Mouse (Mus musculus): ENCODE measurements around the gene G430095P16Rik. TPM values are rescaled to one million over a fixed set of nuclear protein-coding genes. Genes with fewer than 3 reads are reported as not detected.

The G430095P16Rik gene
- polyA plus RNA-seq, 1 experiment from 2014 or later, result 3.0 TPM

- H3K36me3 ChIP-seq (ENCODE audit: control insufficient read depth, insufficient read depth, low read length), result no peaks in the 10 kb centered on the region
- H3K4me3 ChIP-seq (ENCODE audit: low read depth, low read length), result no peak overlapping the region
- no peak overlapping the region; the same call in 1 of the 2 replicates for H3K27ac ChIP-seq (ENCODE audit: low read depth, low read length)
- DNase-seq (ENCODE audit: low spot score) (no peak), ATAC-seq (replicated peaks; ENCODE audit: low FRiP score) (no peak)
- 19% methylated on average over 13 of the region's 13 CpGs for WGBS
- no peaks in the 10 kb centered on the region for H3K9me3 ChIP-seq (ENCODE audit: control insufficient read depth, low read length)
- peaks cover 74% of the 10 kb centered on the region for H3K27me3 ChIP-seq (ENCODE audit: control insufficient read depth, insufficient read depth, low read length)
- peaks cover 63% of the 10 kb centered on the region for H3K4me1 ChIP-seq (replicated peaks; ENCODE audit: control insufficient read depth, insufficient read depth, low read length)
- H3K9ac ChIP-seq (ENCODE audit: low read length), result no peak overlapping the region
- H3K4me2 ChIP-seq (ENCODE audit: low read depth, low read length, severe bottlenecking), result no peak overlapping the region
These were observed 18.4 kb downstream of the G430095P16Rik start for GRCm38 (mm10) chr8:84740895-84741843.

GRCm38 (mm10) chr8:84742171-84743053 lies 19.6 kb downstream of the G430095P16Rik start:
- peak; percentile 39 for ATAC-seq (replicated peaks; ENCODE audit: low FRiP score)
- H3K27ac ChIP-seq (ENCODE audit: low read depth, low read length), result peak overlapping the region; percentile 37
- no peaks in the 10 kb centered on the region for H3K9me3 ChIP-seq (ENCODE audit: control insufficient read depth, low read length)
- peak overlapping the region; percentile 32; the same call in 1 of the 2 replicates for H3K4me2 ChIP-seq (ENCODE audit: low read depth, low read length, severe bottlenecking)
- no peaks in the 10 kb centered on the region for H3K36me3 ChIP-seq (ENCODE audit: control insufficient read depth, insufficient read depth, low read length)
- H3K9ac ChIP-seq (ENCODE audit: low read length), result peak overlapping the region; percentile 44
- H3K27me3 ChIP-seq (ENCODE audit: control insufficient read depth, insufficient read depth, low read length), result peaks cover 76% of the 10 kb centered on the region
- peak; percentile 84 for DNase-seq (ENCODE audit: low spot score)
- no peak overlapping the region for H3K4me3 ChIP-seq (ENCODE audit: low read depth, low read length)
- peaks cover 62% of the 10 kb centered on the region for H3K4me1 ChIP-seq (replicated peaks; ENCODE audit: control insufficient read depth, insufficient read depth, low read length)
- 2% methylated on average over 32 of the region's 32 CpGs for WGBS

- H3K27ac ChIP-seq (ENCODE audit: low read depth, low read length), result peak overlapping the region; percentile 37
- WGBS, result 3% methylated on average over 10 of the region's 10 CpGs
These were observed 20.2 kb downstream of the G430095P16Rik start for GRCm38 (mm10) chr8:84743054-84743415.

GRCm38 (mm10) chr8:84743517-84744420 lies 21.0 kb downstream of the G430095P16Rik start:
- H3K4me1 ChIP-seq (replicated peaks; ENCODE audit: control insufficient read depth, insufficient read depth, low read length), result peaks cover 48% of the 10 kb centered on the region
- no peaks in the 10 kb centered on the region for H3K9me3 ChIP-seq (ENCODE audit: control insufficient read depth, low read length)

More at GRCm38 (mm10) chr8:84743054-84743415, 20.2 kb downstream of the G430095P16Rik start:
- Histone ChIP-seq H3K27me3 (ENCODE audit: control insufficient read depth, insufficient read depth, low read length) (peaks cover 78% of the 10 kb centered on the region), H3K4me1 (replicated peaks; ENCODE audit: control insufficient read depth, insufficient read depth, low read length) (peaks cover 56% of the 10 kb centered on the region), H3K4me2 (ENCODE audit: low read depth, low read length, severe bottlenecking) (peak overlapping the region; percentile 32; the same call in 1 of the 2 replicates), H3K36me3 (ENCODE audit: control insufficient read depth, insufficient read depth, low read length) (no peaks in the 10 kb centered on the region), H3K9ac (ENCODE audit: low read length) (peak overlapping the region; percentile 44), H3K9me3 (ENCODE audit: control insufficient read depth, low read length) (no peaks in the 10 kb centered on the region), H3K4me3 (ENCODE audit: low read depth, low read length) (no peak overlapping the region)
- DNase-seq (ENCODE audit: low spot score), result no peak
- ATAC-seq (replicated peaks; ENCODE audit: low FRiP score), result no peak

GRCm38 (mm10) chr8:84745032-84745925 lies 22.5 kb downstream of the G430095P16Rik start:
- ATAC-seq (replicated peaks; ENCODE audit: low FRiP score) (no peak), DNase-seq (ENCODE audit: low spot score) (peak; percentile 76)
- peaks cover 48% of the 10 kb centered on the region for H3K4me1 ChIP-seq (replicated peaks; ENCODE audit: control insufficient read depth, insufficient read depth, low read length)
- H3K27me3 ChIP-seq (ENCODE audit: control insufficient read depth, insufficient read depth, low read length), result peaks cover 79% of the 10 kb centered on the region
- peak overlapping the region; percentile 22; the same call in 1 of the 2 replicates for H3K4me2 ChIP-seq (ENCODE audit: low read depth, low read length, severe bottlenecking)
- no peak overlapping the region for H3K27ac ChIP-seq (ENCODE audit: low read depth, low read length)
- 0 out of 2 replicates have a peak overlapping the region, but pooled peaks have one; percentile 9 for H3K9ac ChIP-seq (ENCODE audit: low read length)
- no peak overlapping the region for H3K4me3 ChIP-seq (ENCODE audit: low read depth, low read length)
- WGBS, result 2% methylated on average over 16 of the region's 17 CpGs
- no peaks in the 10 kb centered on the region for H3K36me3 ChIP-seq (ENCODE audit: control insufficient read depth, insufficient read depth, low read length)
- no peaks in the 10 kb centered on the region for H3K9me3 ChIP-seq (ENCODE audit: control insufficient read depth, low read length)

More at GRCm38 (mm10) chr8:84743517-84744420, 21.0 kb downstream of the G430095P16Rik start:
- peak; percentile 74 for ATAC-seq (replicated peaks; ENCODE audit: low FRiP score)
- H3K36me3 ChIP-seq (ENCODE audit: control insufficient read depth, insufficient read depth, low read length), result no peaks in the 10 kb centered on the region
- H3K27me3 ChIP-seq (ENCODE audit: control insufficient read depth, insufficient read depth, low read length), result peaks cover 78% of the 10 kb centered on the region
- no peak overlapping the region for H3K4me3 ChIP-seq (ENCODE audit: low read depth, low read length)
- DNase-seq (ENCODE audit: low spot score), result peak; percentile 89
- peak overlapping the region; percentile 37 for H3K27ac ChIP-seq (ENCODE audit: low read depth, low read length)
- 6% methylated on average over 17 of the region's 17 CpGs for WGBS
- H3K4me2 ChIP-seq (ENCODE audit: low read depth, low read length, severe bottlenecking), result peak overlapping the region; percentile 32
- peak overlapping the region; percentile 33 for H3K9ac ChIP-seq (ENCODE audit: low read length)

- ATAC-seq (replicated peaks; ENCODE audit: low FRiP score) (no peak), DNase-seq (ENCODE audit: low spot score) (no peak)
- H3K4me2 ChIP-seq (ENCODE audit: low read depth, low read length, severe bottlenecking), result no peak overlapping the region
- H3K36me3 ChIP-seq (ENCODE audit: control insufficient read depth, insufficient read depth, low read length), result no peaks in the 10 kb centered on the region
- WGBS, result 76% methylated on average over 16 of the region's 16 CpGs
- H3K9me3 ChIP-seq (ENCODE audit: control insufficient read depth, low read length), result no peaks in the 10 kb centered on the region
- H3K9ac ChIP-seq (ENCODE audit: low read length), result peak overlapping the region; percentile 6; the same call in 1 of the 2 replicates
- no peak overlapping the region for H3K4me3 ChIP-seq (ENCODE audit: low read depth, low read length)
- peaks cover 18% of the 10 kb centered on the region for H3K4me1 ChIP-seq (replicated peaks; ENCODE audit: control insufficient read depth, insufficient read depth, low read length)
- peaks cover 74% of the 10 kb centered on the region for H3K27me3 ChIP-seq (ENCODE audit: control insufficient read depth, insufficient read depth, low read length)
- no peak overlapping the region for H3K27ac ChIP-seq (ENCODE audit: low read depth, low read length)
These were observed 26.7 kb downstream of the G430095P16Rik start for GRCm38 (mm10) chr8:84749519-84749918.
